Mouse (Mus musculus) testis, adult 2 months (tissue): ENCODE data around the gene Igsf3. TPM values are rescaled to one million over a fixed set of nuclear protein-coding genes. Genes with fewer than 3 reads are reported as not detected.

ENCODE experiments used
- H3K27ac ChIP-seq: fragments of 200-500 bp; 2 replicates; pipeline ENCODE4 v1.5.1; 2012; ENCODE audit warnings: low read depth, low read length; ENCODE audit not compliant: control insufficient read depth, insufficient read depth
- H3K27me3 ChIP-seq: fragments of 200-500 bp; 2 replicates; pipeline ENCODE4 v1.6.1; 2012; ENCODE audit warnings: mild to moderate bottlenecking, low read length, moderate library complexity; ENCODE audit not compliant: control insufficient read depth, insufficient read depth
- H3K36me3 ChIP-seq: fragments of 200-500 bp; 2 replicates; pipeline ENCODE4 v1.6.1; 2012; ENCODE audit warnings: mild to moderate bottlenecking, low read length; ENCODE audit not compliant: control insufficient read depth, insufficient read depth
- H3K4me1 ChIP-seq: fragments of 200-500 bp; 2 replicates; pipeline ENCODE4 v1.6.1; 2012; ENCODE audit warnings: low read length; ENCODE audit not compliant: control insufficient read depth, insufficient read depth
- H3K4me3 ChIP-seq: fragments of 200-500 bp; 2 replicates; pipeline ENCODE4 v1.5.1; 2012; ENCODE audit warnings: low read depth, mild to moderate bottlenecking, low read length, moderate library complexity, mixed read lengths; ENCODE audit not compliant: control insufficient read depth
- CTCF ChIP-seq: fragments of 200-500 bp; IDR thresholded peaks from 2 replicates; pipeline ENCODE4 v1.5.1; 2012; ENCODE audit warnings: low read depth, mild to moderate bottlenecking, inconsistent platforms, low read length, moderate library complexity; ENCODE audit not compliant: control insufficient read depth, insufficient read depth, insufficient replicate concordance
- POLR2A ChIP-seq: fragments of 200-500 bp; IDR thresholded peaks from 2 replicates; pipeline ENCODE4 v1.6.1; 2012; ENCODE audit warnings: low read depth, mild to moderate bottlenecking, inconsistent platforms, low read length, moderate library complexity; ENCODE audit not compliant: control insufficient read depth
- polyA plus RNA-seq: library from polyadenylated mRNA; depleted of rRNA; stranded (reverse); fragments of >200 nt; gene quantifications from 2 replicates; pipeline ENCODE4 v1.2.3, GENCODE M21; 2012

Gene Igsf3
- polyA plus RNA-seq, 1 experiment = 3.9 TPM

DNA sequence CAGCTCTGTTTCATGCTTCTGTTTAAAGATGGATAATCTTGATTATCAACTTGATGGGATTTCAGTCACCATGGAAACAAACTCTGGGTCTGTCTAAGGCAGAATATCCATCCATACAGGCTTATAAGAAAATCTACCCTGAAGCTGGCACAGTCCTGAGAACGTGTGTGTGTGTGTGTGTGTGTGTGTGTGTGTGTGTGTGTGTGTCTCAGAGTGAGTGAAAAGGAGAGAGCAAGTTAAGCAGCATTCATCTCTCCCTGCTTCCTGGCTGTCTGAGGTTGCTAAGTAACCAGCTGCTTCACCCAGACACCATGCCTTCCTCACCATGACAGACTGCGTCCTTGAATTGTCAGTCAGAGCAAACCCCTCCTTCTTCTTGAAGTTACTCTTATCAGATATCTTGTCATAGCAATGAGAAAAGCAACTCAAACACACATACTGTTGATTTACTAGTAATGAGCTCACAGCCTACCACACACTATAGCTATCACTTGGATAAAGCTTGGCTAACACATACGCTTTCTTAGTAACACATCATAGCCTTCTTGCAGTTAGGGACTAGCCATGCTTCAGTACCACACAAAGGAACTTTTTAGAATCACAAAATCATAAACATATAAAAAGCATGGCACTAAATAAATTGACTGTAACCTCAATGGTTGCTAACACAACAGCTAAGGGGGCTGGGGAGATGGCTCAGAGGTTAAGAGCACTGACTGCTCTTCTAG lies 106.5 kb downstream of the Igsf3 start:
- Histone ChIP-seq H3K27me3 (no peaks in the 10 kb centered on the region), H3K36me3 (no peaks in the 10 kb centered on the region), H3K4me3 (no peak overlapping the region), H3K27ac (no peak overlapping the region), H3K4me1 (no peaks in the 10 kb centered on the region)
- TF ChIP-seq CTCF (no peak), POLR2A (no peak)

DNA sequence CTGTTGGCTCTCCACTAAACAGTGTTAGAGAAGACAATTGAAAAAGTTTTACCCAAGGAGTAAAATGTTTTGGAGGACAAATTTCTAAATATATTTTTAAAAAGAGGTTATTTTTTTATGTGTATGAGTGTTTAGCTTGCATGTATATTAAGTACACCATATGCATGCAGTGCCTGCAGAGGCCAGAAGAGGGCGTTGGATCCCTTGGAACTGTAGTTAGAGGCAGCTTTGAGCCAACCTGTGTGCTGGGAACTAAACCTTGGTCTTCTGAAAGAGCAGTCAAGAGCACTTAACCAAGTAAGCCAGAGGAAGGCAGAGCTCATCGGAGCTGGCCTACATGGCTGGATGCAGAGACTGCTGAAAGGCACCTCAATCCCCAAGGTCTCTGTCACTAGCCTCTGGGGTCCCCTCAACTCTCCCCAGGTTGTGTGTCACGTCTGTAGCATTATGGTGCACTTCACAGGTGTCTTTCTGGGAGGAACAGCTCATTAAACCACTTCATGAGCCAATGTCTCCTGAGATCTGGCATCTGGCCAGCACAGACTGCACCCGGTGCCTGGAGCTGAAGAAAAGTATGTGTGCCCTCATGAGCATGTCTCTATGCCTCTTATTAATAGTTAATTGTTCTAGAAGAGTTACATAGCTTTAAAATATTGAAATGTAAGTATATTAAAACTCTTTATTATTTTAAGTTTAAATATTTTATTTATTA lies 109.3 kb downstream of the Igsf3 start:
- H3K27me3 ChIP-seq = no peaks in the 10 kb centered on the region
- H3K36me3 ChIP-seq = no peaks in the 10 kb centered on the region

DNA sequence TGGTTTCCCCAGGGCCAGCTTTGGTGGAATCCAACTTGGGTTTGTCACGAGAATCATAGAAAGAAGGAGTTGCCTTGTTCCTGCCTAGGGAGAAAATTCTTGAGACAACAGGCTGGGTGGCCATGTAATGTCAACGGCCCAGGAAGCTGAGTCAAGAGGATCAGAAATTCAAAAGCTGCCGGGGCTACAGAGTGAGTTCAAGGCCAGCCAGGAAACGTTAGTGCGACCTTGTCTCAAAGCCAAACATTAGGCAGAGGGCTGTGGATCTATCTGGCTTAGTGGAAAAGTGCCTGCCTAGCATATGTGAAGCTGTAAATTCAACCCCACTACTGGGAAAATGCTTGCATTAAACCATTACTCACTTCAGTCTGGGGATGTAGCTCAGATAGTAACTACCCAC lies 110.6 kb downstream of the Igsf3 start:
- Histone ChIP-seq H3K27me3 (no peaks in the 10 kb centered on the region), H3K27ac (no peak overlapping the region), H3K4me1 (no peaks in the 10 kb centered on the region), H3K36me3 (no peaks in the 10 kb centered on the region), H3K4me3 (no peak overlapping the region)
- TF ChIP-seq POLR2A (no peak), CTCF (no peak)

More for the DNA sequence above, 109.3 kb downstream of the Igsf3 start:
- no peak overlapping the region for H3K4me3 ChIP-seq
- TF ChIP-seq CTCF (peak; percentile 27; the same call in 1 of the 2 replicates), POLR2A (no peak)
- H3K27ac ChIP-seq = no peak overlapping the region
- no peaks in the 10 kb centered on the region for H3K4me1 ChIP-seq

DNA sequence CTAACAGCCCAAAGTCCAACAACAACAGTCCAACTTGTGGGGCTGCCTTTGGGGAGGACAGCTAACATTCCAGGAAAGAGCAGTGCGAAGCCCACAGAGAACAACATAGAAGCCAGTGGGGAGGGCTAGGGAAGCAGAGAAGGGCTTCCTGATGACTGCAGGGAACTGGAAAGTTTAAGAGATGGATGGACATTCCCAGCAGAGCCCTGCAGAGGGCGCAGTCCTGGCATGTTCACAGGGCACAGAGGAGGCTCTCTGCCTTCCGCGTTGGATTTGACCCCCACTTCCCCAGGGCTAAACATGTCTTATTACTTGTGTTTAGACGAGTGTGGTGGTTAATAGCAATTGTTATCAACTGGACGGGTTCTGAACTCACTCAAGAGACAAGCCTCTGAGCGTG lies 111.3 kb downstream of the Igsf3 start:
- TF ChIP-seq CTCF = peak; percentile 33; the same call in 1 of the 2 replicates
- no peak for TF ChIP-seq POLR2A
- H3K4me1 ChIP-seq = no peaks in the 10 kb centered on the region
- H3K27ac ChIP-seq = no peak overlapping the region
- no peaks in the 10 kb centered on the region for H3K36me3 ChIP-seq
- H3K27me3 ChIP-seq = no peaks in the 10 kb centered on the region
- no peak overlapping the region for H3K4me3 ChIP-seq

DNA sequence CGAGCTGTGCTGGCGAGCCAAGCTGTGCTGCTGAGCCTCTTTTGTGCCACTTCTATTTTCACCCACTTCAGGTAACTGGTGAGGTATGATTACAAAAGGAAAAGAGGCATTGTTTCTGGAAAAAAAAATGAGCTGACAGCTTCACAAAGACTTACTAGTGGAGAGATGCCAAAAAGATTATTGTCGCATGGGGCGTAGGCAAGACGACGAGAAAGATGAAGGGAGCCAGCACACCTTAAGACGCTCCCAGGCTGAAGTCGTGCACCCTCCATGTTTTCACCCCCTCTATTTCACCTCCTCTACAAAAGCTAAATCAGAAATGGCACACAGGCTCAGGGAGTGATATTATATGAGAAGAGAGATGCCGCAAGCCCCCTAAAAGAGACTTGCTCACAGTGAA lies 113.6 kb downstream of the Igsf3 start:
- Histone ChIP-seq H3K36me3 (no peaks in the 10 kb centered on the region), H3K27me3 (no peaks in the 10 kb centered on the region), H3K27ac (no peak overlapping the region), H3K4me3 (no peak overlapping the region), H3K4me1 (no peaks in the 10 kb centered on the region)
- TF ChIP-seq CTCF (no peak), POLR2A (no peak)

DNA sequence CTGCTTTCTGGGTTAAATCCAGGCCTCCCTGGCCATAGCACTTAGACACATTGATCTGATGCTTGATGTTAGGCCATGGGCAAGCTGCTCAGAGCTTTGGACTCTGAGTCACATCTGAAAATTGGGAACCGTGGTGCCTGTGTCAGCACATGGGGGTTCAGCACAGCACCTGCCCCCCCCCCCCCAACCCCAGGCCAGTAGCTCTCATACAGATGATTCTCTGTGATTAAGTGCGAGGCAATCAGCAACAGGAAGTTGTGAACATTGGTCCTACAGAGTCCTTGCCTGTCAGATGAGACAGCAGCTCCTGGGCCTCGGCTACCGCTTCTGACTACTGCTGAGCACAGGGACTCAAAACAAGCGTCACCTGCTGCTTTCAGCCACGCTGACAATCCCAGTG lies 116.0 kb downstream of the Igsf3 start:
- Histone ChIP-seq H3K36me3 (no peaks in the 10 kb centered on the region), H3K4me3 (no peak overlapping the region), H3K4me1 (no peaks in the 10 kb centered on the region), H3K27me3 (no peaks in the 10 kb centered on the region), H3K27ac (no peak overlapping the region)
- TF ChIP-seq CTCF (no peak), POLR2A (no peak)

DNA sequence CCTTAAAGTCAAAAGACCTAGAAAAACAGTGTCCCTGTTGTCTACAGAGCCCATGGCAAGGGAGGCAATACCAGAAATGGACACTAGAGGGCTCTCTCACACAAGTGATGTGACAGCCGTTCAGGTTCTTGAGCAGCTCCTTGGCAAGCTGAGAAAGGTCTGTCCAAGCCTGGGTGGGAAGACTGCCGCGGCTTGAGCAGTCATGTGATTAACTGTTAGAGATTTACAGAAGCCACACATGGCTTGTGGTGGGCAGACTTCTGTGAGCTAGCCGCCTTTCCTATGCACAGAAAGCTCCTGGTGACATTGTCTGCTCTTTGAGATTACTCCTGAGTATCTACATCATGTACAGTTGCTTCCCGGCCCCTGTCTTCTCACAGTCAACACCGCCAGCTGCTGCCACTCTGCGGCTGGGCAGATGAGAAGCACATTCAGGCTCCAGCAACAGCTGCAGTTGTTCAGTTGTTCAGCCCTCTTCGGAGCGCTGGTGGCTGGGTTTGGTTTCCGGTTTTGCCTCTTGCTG lies 117.1 kb downstream of the Igsf3 start:
- Histone ChIP-seq H3K36me3 (no peaks in the 10 kb centered on the region), H3K4me1 (no peaks in the 10 kb centered on the region), H3K4me3 (no peak overlapping the region), H3K27me3 (no peaks in the 10 kb centered on the region), H3K27ac (no peak overlapping the region)
- TF ChIP-seq POLR2A (no peak), CTCF (peak; percentile 86)
